Mouse (Mus musculus) thymus, adult 2 months (tissue): Measurements from ENCODE around the gene Asic3.

Experiments
- CTCF ChIP-seq: fragments of 200-500 bp; IDR thresholded peaks from 2 replicates; pipeline ENCODE4 v1.5.1; 2012; ENCODE audit warnings: mild to moderate bottlenecking, control low read depth, low read length, moderate library complexity, borderline replicate concordance; ENCODE audit not compliant: control insufficient read depth, poor library complexity, insufficient read depth; ENCODE audit errors: extremely low read depth
- POLR2A ChIP-seq: fragments of 200-500 bp; IDR thresholded peaks from 2 replicates; pipeline ENCODE4 v1.6.1; 2012; ENCODE audit warnings: mild to moderate bottlenecking, low read length, control low read depth, moderate library complexity; ENCODE audit not compliant: control insufficient read depth, poor library complexity, insufficient read depth; ENCODE audit errors: extremely low read depth

DNA sequence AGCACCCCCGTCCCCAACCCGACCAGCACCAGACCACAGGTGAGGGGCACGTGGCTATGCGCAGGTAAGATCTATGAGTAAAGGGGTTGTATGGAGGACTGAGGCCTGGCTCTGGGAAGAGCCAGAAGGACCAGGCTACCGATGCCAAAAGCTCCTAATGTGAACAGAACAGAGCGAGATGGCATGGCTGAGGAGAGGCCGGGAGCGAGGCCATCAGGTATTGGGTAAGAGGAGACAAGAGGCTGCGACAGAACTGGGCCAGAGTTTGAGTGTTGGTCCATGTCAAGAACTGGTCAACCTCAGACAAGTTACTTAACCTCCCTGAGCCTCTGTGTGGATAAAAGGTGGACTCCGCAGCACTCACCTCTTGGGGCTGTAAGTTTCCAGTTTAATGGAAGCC lies 48.2 kb upstream of the Asic3 start:
- no peak for TF ChIP-seq CTCF
- no peak for TF ChIP-seq POLR2A
